Mouse (Mus musculus): ENCODE measurements around the gene Arhgef9. TPM values are rescaled to one million over a fixed set of nuclear protein-coding genes. Genes with fewer than 3 reads are reported as not detected.
A peak's percentile ranks its signal among the peaks of the same experiment; 100 is the strongest.

Arhgef9 gene
- total RNA-seq (2014; rRNA removed; ENCODE audit: low replicate concordance) (16.1 and 32.1 TPM in 2 replicates), polyA plus RNA-seq (2015; fragmentation: Nextera tagmentation; extraction: Ambion mirVana) (11.6 and 11.8 TPM in 2 replicates)

DNA sequence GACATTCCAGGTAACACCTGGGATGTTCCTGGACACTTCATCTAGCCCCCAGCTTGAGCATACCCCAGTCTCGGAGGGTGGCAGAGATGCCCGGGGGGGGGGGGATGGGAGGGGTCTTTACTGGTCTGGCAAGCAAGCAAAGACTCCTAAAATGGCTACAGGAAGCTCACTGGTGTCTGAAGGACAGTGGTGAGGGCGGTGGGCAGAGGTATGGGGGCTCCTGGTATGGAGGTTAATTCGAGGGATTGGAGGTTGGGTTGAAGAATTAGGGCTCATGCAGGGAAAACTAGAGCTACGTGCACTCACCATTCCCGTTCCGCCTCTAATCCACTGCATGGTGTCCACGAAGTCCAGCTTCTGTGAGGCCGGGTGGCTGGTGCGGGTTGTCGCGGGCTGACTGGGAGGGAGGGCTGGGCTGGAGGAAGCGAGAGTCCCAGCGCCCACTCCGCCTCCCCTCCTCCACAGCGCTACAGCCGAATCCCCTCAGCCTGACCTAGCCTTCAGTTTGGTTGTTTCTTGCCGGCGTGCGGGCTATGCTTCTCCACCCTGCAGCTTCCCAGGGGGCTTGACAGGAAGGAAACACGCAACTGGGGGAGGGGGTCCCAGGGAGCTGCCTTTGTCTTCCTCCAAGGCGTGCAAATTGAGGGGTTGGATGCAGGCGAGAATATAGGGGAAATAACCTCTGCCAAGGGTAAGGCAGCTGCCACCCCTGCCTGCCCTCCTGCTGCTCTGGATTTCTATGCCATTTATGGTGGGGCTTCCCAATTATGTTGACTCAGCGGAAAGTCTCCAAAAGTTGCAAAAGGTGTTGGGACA lies at the start of gene Arhgef9:
Gene Arhgef9, minus strand, starts transcription at position 753 of the 816 bp plus-strand sequence.
- TF ChIP-seq CTCF (IDR thresholded peaks at IDR 0.05; ENCODE audit: low read depth), result no peak
- no peak for TF ChIP-seq EP300 (IDR thresholded peaks at IDR 0.05; ENCODE audit: low read depth)
- peak; percentile 74 for ATAC-seq (ENCODE audit: insufficient read depth, low read depth)

GRCm38 (mm10) chrX:95238896-95239295 lies 42.2 kb upstream of the Arhgef9 start:
- no peak overlapping the region for H3K4me3 ChIP-seq (ENCODE audit: low read depth, low read length)
- ATAC-seq (ENCODE audit: insufficient read depth, low read depth) (no peak), DNase-seq (ENCODE audit: low spot score) (no peak)
- H3K27ac ChIP-seq (ENCODE audit: low read depth), result no peak overlapping the region
- no peaks in the 10 kb centered on the region for H3K9me3 ChIP-seq (replicated peaks; ENCODE audit: control insufficient read depth, low read length)
- no peaks in the 10 kb centered on the region for H3K27me3 ChIP-seq (ENCODE audit: control insufficient read depth, insufficient read depth, low read length)
- no peak overlapping the region for H3K9ac ChIP-seq (replicated peaks; ENCODE audit: low read depth, low read length)
- TF ChIP-seq CTCF (IDR thresholded peaks at IDR 0.05; ENCODE audit: low read depth) (no peak), EP300 (IDR thresholded peaks at IDR 0.05; ENCODE audit: low read depth) (no peak)
- H3K4me2 ChIP-seq (ENCODE audit: low read depth, low read length), result no peak overlapping the region
- H3K36me3 ChIP-seq (replicated peaks; ENCODE audit: control insufficient read depth, insufficient read depth, low read length), result no peaks in the 10 kb centered on the region
- H3K4me1 ChIP-seq (ENCODE audit: control insufficient read depth, insufficient read depth), result no peaks in the 10 kb centered on the region

More for the DNA sequence above, at the start of gene Arhgef9:
- Histone ChIP-seq H3K27me3 (ENCODE audit: control insufficient read depth, insufficient read depth, low read length) (no peaks in the 10 kb centered on the region), H3K9ac (replicated peaks; ENCODE audit: low read depth, low read length) (peak within 1 kb of the TSS; percentile 66), H3K9me3 (replicated peaks; ENCODE audit: control insufficient read depth, low read length) (no peaks in the 10 kb centered on the region), H3K36me3 (replicated peaks; ENCODE audit: control insufficient read depth, insufficient read depth, low read length) (no peaks in the 10 kb centered on the region), H3K27ac (ENCODE audit: low read depth) (peak within 1 kb of the TSS; percentile 65), H3K4me2 (ENCODE audit: low read depth, low read length) (peak within 1 kb of the TSS; percentile 67), H3K4me1 (ENCODE audit: control insufficient read depth, insufficient read depth) (no peaks in the 10 kb centered on the region), H3K4me3 (ENCODE audit: low read depth, low read length) (peak within 1 kb of the TSS; percentile 56)
- DNase-seq (ENCODE audit: low spot score), result peak; percentile 8
- WGBS, result 20% methylated on average over 20 of the region's 24 CpGs

- no peak for TF ChIP-seq CTCF (IDR thresholded peaks at IDR 0.05; ENCODE audit: low read depth)
- no peak for TF ChIP-seq EP300 (IDR thresholded peaks at IDR 0.05; ENCODE audit: low read depth)
- peak overlapping the region; percentile 67 for H3K4me2 ChIP-seq (ENCODE audit: low read depth, low read length)
- H3K9ac ChIP-seq (replicated peaks; ENCODE audit: low read depth, low read length), result peak overlapping the region; percentile 66; the same call in 1 of the 2 replicates
- H3K4me1 ChIP-seq (ENCODE audit: control insufficient read depth, insufficient read depth), result no peaks in the 10 kb centered on the region
- H3K27ac ChIP-seq (ENCODE audit: low read depth), result no peak overlapping the region
- no peaks in the 10 kb centered on the region for H3K9me3 ChIP-seq (replicated peaks; ENCODE audit: control insufficient read depth, low read length)
- ATAC-seq (ENCODE audit: insufficient read depth, low read depth), result no peak
- WGBS, result 40% methylated on average over 3 of the region's 3 CpGs
- DNase-seq (ENCODE audit: low spot score), result no peak
- H3K36me3 ChIP-seq (replicated peaks; ENCODE audit: control insufficient read depth, insufficient read depth, low read length), result no peaks in the 10 kb centered on the region
- H3K27me3 ChIP-seq (ENCODE audit: control insufficient read depth, insufficient read depth, low read length), result no peaks in the 10 kb centered on the region
- peak overlapping the region; percentile 56 for H3K4me3 ChIP-seq (ENCODE audit: low read depth, low read length)
Observed at GRCm38 (mm10) chrX:95195363-95196103, 1.1 kb downstream of the Arhgef9 start.

- H3K27me3 ChIP-seq (ENCODE audit: control insufficient read depth, insufficient read depth, low read length), result no peaks in the 10 kb centered on the region
- 16% methylated on average over 3 of the region's 3 CpGs for WGBS
- no peak for TF ChIP-seq EP300 (IDR thresholded peaks at IDR 0.05; ENCODE audit: low read depth)
- peak; percentile 56 for TF ChIP-seq CTCF (IDR thresholded peaks at IDR 0.05; ENCODE audit: low read depth)
- H3K9me3 ChIP-seq (replicated peaks; ENCODE audit: control insufficient read depth, low read length), result no peaks in the 10 kb centered on the region
- DNase-seq (ENCODE audit: low spot score), result peak; percentile 20
- H3K36me3 ChIP-seq (replicated peaks; ENCODE audit: control insufficient read depth, insufficient read depth, low read length), result no peaks in the 10 kb centered on the region
- H3K27ac ChIP-seq (ENCODE audit: low read depth), result no peak overlapping the region
- H3K4me2 ChIP-seq (ENCODE audit: low read depth, low read length), result peak overlapping the region; percentile 30; the same call in 1 of the 2 replicates
- no peak overlapping the region for H3K4me3 ChIP-seq (ENCODE audit: low read depth, low read length)
- no peak overlapping the region for H3K9ac ChIP-seq (replicated peaks; ENCODE audit: low read depth, low read length)
- H3K4me1 ChIP-seq (ENCODE audit: control insufficient read depth, insufficient read depth), result no peaks in the 10 kb centered on the region
- ATAC-seq (ENCODE audit: insufficient read depth, low read depth), result peak; percentile 47; the same call in 1 of the 2 replicates
Observed at GRCm38 (mm10) chrX:95175978-95176377, 20.7 kb downstream of the Arhgef9 start.

DNA sequence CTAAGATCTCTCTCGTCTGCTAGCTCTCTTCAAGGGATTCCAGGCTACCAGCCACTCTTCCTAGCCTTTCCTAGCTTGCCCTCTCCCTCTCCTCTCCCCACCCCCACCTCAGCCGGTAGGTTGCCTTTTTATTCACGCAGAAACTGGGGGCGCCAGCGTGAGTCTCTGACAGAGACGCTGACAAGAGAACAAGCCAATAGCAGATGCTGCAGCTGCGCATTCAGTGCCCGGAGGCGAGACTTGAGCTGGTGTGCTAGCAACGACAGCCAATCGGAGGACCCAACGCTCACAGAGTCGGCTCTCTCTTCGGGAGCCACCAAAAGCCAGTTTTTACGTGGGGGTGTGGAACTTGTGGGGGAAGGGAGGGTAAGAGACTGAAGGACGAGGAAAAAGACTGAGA lies 30.3 kb downstream of the Arhgef9 start:
- Histone ChIP-seq H3K27ac (ENCODE audit: low read depth) (peak overlapping the region; percentile 87), H3K4me3 (ENCODE audit: low read depth, low read length) (peak overlapping the region; percentile 64), H3K9ac (replicated peaks; ENCODE audit: low read depth, low read length) (peak overlapping the region; percentile 68), H3K27me3 (ENCODE audit: control insufficient read depth, insufficient read depth, low read length) (no peaks in the 10 kb centered on the region), H3K36me3 (replicated peaks; ENCODE audit: control insufficient read depth, insufficient read depth, low read length) (no peaks in the 10 kb centered on the region), H3K4me2 (ENCODE audit: low read depth, low read length) (peak overlapping the region; percentile 64), H3K4me1 (ENCODE audit: control insufficient read depth, insufficient read depth) (no peaks in the 10 kb centered on the region), H3K9me3 (replicated peaks; ENCODE audit: control insufficient read depth, low read length) (no peaks in the 10 kb centered on the region)
- ATAC-seq (ENCODE audit: insufficient read depth, low read depth) (peak; percentile 98), DNase-seq (ENCODE audit: low spot score) (peak; percentile 89)
- WGBS, result 12% methylated on average over 16 of the region's 16 CpGs
- no peak for TF ChIP-seq CTCF (IDR thresholded peaks at IDR 0.05; ENCODE audit: low read depth)
- TF ChIP-seq EP300 (IDR thresholded peaks at IDR 0.05; ENCODE audit: low read depth), result no peak

Measured in heart, postnatal 0 days (tissue).